In genomic region chr17:55957168-55957567, GRCm38 (mm10) we compare ENCODE assay signal across 8 mouse cellular contexts. TPM values are rescaled to one million over a fixed set of nuclear protein-coding genes. Genes with fewer than 3 reads are reported as not detected.
A peak's percentile ranks its signal among the peaks of the same experiment; 100 is the strongest.
DNase-seq lines count a peak whose midpoint lies in the region; ATAC-seq and TF ChIP-seq lines count a peak whose summit lies in the region.

No protein-coding gene starts in this region.

- no peak for TF ChIP-seq EP300 in liver, postnatal 0 days (IDR thresholded peaks at IDR 0.05; ENCODE audit: low read depth)

- peaks cover 4% of the 10 kb centered on the region; the same call in 1 of the 2 replicates for H3K27me3 ChIP-seq in kidney, embryonic 16.5 days (ENCODE audit: insufficient read depth, low read length)
- no peaks in the 10 kb centered on the region for H3K27me3 ChIP-seq in liver, postnatal 0 days (ENCODE audit: insufficient read depth, low read length)
- H3K27me3 ChIP-seq in neural tube, embryonic 14.5 days (ENCODE audit: control insufficient read depth, insufficient read depth, low read length), result no peaks in the 10 kb centered on the region

- H3K4me1 ChIP-seq in kidney, embryonic 16.5 days (ENCODE audit: insufficient read depth, low read length), result peaks cover 20% of the 10 kb centered on the region
- H3K4me1 ChIP-seq in liver, postnatal 0 days (ENCODE audit: insufficient read depth), result peaks cover 23% of the 10 kb centered on the region
- H3K4me1 ChIP-seq in neural tube, embryonic 14.5 days (ENCODE audit: control insufficient read depth, insufficient read depth, low read length), result peaks cover 14% of the 10 kb centered on the region

- H3K36me3 ChIP-seq in kidney, embryonic 16.5 days (ENCODE audit: insufficient read depth, low read length), result peaks cover 8% of the 10 kb centered on the region
- peaks cover 10% of the 10 kb centered on the region for H3K36me3 ChIP-seq in liver, postnatal 0 days (replicated peaks; ENCODE audit: insufficient read depth, low read length)
- H3K36me3 ChIP-seq in neural tube, embryonic 14.5 days (ENCODE audit: control insufficient read depth, insufficient read depth, low read length), result peaks cover 5% of the 10 kb centered on the region; the same call in 1 of the 2 replicates

- no peak overlapping the region for H3K4me3 ChIP-seq in kidney, embryonic 16.5 days (ENCODE audit: low read length)
- no peak overlapping the region for H3K4me3 ChIP-seq in liver, postnatal 0 days (ENCODE audit: low read depth, low read length)
- H3K4me3 ChIP-seq in neural tube, embryonic 14.5 days (ENCODE audit: low read depth, low read length), result no peak overlapping the region

- peak overlapping the region; percentile 54 for H3K4me2 ChIP-seq in kidney, embryonic 16.5 days (replicated peaks; ENCODE audit: low read depth, low read length)
- no peak overlapping the region for H3K4me2 ChIP-seq in liver, postnatal 0 days (ENCODE audit: low read depth, low read length)
- H3K4me2 ChIP-seq in neural tube, embryonic 14.5 days (ENCODE audit: low read depth, low read length), result no peak overlapping the region; the same call in 1 of the 2 replicates

- peak; percentile 63 for DNase-seq in 3134 (ENCODE audit: extremely low read depth, insufficient read length, low spot score)
- peak; percentile 51 for DNase-seq in Muller cell, postnatal 12 days (ENCODE audit: inconsistent ontology term)
- DNase-seq in cerebellum, postnatal 4 days (ENCODE audit: low spot score in 2 of 2), result peak; percentile 55 to 74
- DNase-seq in gastrocnemius, postnatal 4 days (ENCODE audit: low spot score in 2 of 2), result peak; percentile 50 to 75
- peak; percentile 82 for DNase-seq in liver, postnatal 0 days
- DNase-seq in thymus, postnatal 0 days (ENCODE audit: low spot score), result peak; percentile 72

- 13% methylated on average over 9 of the region's 9 CpGs for WGBS in kidney, embryonic 16.5 days
- 21% methylated on average over 9 of the region's 9 CpGs for WGBS in liver, postnatal 0 days (ENCODE audit: insufficient replicate concordance)
- WGBS in neural tube, embryonic 14.5 days, result 14% methylated on average over 9 of the region's 9 CpGs

- no peak overlapping the region for H3K27ac ChIP-seq in kidney, embryonic 16.5 days (ENCODE audit: low read length)
- no peak overlapping the region for H3K27ac ChIP-seq in liver, postnatal 0 days (ENCODE audit: low read depth)
- H3K27ac ChIP-seq in neural tube, embryonic 14.5 days (ENCODE audit: low read depth, low read length), result peak overlapping the region; percentile 35; the same call in 1 of the 2 replicates

- no peaks in the 10 kb centered on the region for H3K9me3 ChIP-seq in kidney, embryonic 16.5 days (ENCODE audit: low read length)
- no peaks in the 10 kb centered on the region for H3K9me3 ChIP-seq in liver, postnatal 0 days (ENCODE audit: low read length)
- no peaks in the 10 kb centered on the region for H3K9me3 ChIP-seq in neural tube, embryonic 14.5 days (ENCODE audit: control insufficient read depth, low read length)

- ATAC-seq in kidney, embryonic 16.5 days (ENCODE audit: low FRiP score, low TSS enrichment), result no peak
- ATAC-seq in liver, postnatal 0 days, result no peak
- peak; percentile 35; the same call in 1 of the 2 replicates for ATAC-seq in neural tube, embryonic 14.5 days (ENCODE audit: low read depth)

- peak; percentile 87 for TF ChIP-seq CTCF in liver, postnatal 0 days (IDR thresholded peaks at IDR 0.05; ENCODE audit: low read depth)

- 0 out of 2 replicates have a peak overlapping the region, but pooled peaks have one; percentile 7 for H3K9ac ChIP-seq in kidney, embryonic 16.5 days (replicated peaks; ENCODE audit: low read length)
- no peak overlapping the region for H3K9ac ChIP-seq in liver, postnatal 0 days (replicated peaks)
- H3K9ac ChIP-seq in neural tube, embryonic 14.5 days (replicated peaks; ENCODE audit: low read depth, low read length), result no peak overlapping the region

RNA-seq across cellular contexts. Expression of gene Yju2, which starts 1.7 kb away (rescaled TPM):
- total RNA-seq in gastrocnemius, postnatal 4 days (2021), result 10 to 100 TPM; 15.3 to 15.9 TPM
- polyA plus RNA-seq in kidney, embryonic 16.5 days (2015; fragmentation: Nextera tagmentation; extraction: Ambion mirVana), result 29.8 and 34.7 TPM in 2 replicates
- polyA plus RNA-seq in liver, postnatal 0 days (2015; fragmentation: Nextera tagmentation; extraction: Ambion mirVana), result 6.3 and 7.1 TPM in 2 replicates
- 17.9 and 18.0 TPM in 2 replicates for polyA plus RNA-seq in neural tube, embryonic 14.5 days (2014; fragmentation: Nextera tagmentation; extraction: Ambion mirVana)
- 32.0 and 32.1 TPM in 2 replicates for polyA plus RNA-seq in thymus, postnatal 0 days (2015; fragmentation: Nextera tagmentation; extraction: Ambion mirVana)

RNA-seq across cellular contexts. Expression of gene Ebi3, which starts 4.7 kb away (rescaled TPM):
- 1 to 10 TPM; 1.9 to 2.0 TPM for total RNA-seq in gastrocnemius, postnatal 4 days (2021)
- 2.1 and 2.6 TPM in 2 replicates for polyA plus RNA-seq in kidney, embryonic 16.5 days (2015; fragmentation: Nextera tagmentation; extraction: Ambion mirVana)
- polyA plus RNA-seq in liver, postnatal 0 days (2015; fragmentation: Nextera tagmentation; extraction: Ambion mirVana), result 10.0 and 10.5 TPM in 2 replicates
- 6.7 and 7.1 TPM in 2 replicates for polyA plus RNA-seq in neural tube, embryonic 14.5 days (2014; fragmentation: Nextera tagmentation; extraction: Ambion mirVana)
- 5.2 and 6.1 TPM in 2 replicates for polyA plus RNA-seq in thymus, postnatal 0 days (2015; fragmentation: Nextera tagmentation; extraction: Ambion mirVana)

RNA-seq across cellular contexts. Expression of gene Zfp119b, which starts 7.9 kb away (rescaled TPM):
- total RNA-seq in gastrocnemius, postnatal 4 days (2021), result 1 to 10 TPM; 3.8 to 4.0 TPM
- polyA plus RNA-seq in kidney, embryonic 16.5 days (2015; fragmentation: Nextera tagmentation; extraction: Ambion mirVana), result 6.3 and 7.8 TPM in 2 replicates
- polyA plus RNA-seq in liver, postnatal 0 days (2015; fragmentation: Nextera tagmentation; extraction: Ambion mirVana), result 3.8 and 4.4 TPM in 2 replicates
- polyA plus RNA-seq in neural tube, embryonic 14.5 days (2014; fragmentation: Nextera tagmentation; extraction: Ambion mirVana), result 9.8 and 10.5 TPM in 2 replicates
- 5.6 and 6.0 TPM in 2 replicates for polyA plus RNA-seq in thymus, postnatal 0 days (2015; fragmentation: Nextera tagmentation; extraction: Ambion mirVana)

RNA-seq across cellular contexts. Expression of gene Shd, which starts 13.1 kb away (rescaled TPM):
- total RNA-seq in gastrocnemius, postnatal 4 days (2021), result 1 to 10 TPM; 1.8 to 1.9 TPM
- polyA plus RNA-seq in kidney, embryonic 16.5 days (2015; fragmentation: Nextera tagmentation; extraction: Ambion mirVana), result 41.6 and 46.0 TPM in 2 replicates
- 0.26 and 0.34 TPM in 2 replicates for polyA plus RNA-seq in liver, postnatal 0 days (2015; fragmentation: Nextera tagmentation; extraction: Ambion mirVana)
- 158 and 218 TPM in 2 replicates for polyA plus RNA-seq in neural tube, embryonic 14.5 days (2014; fragmentation: Nextera tagmentation; extraction: Ambion mirVana)
- 0.80 and 1.6 TPM in 2 replicates for polyA plus RNA-seq in thymus, postnatal 0 days (2015; fragmentation: Nextera tagmentation; extraction: Ambion mirVana)

RNA-seq across cellular contexts. Expression of gene Fsd1, which starts 29.1 kb away (rescaled TPM):
- total RNA-seq in gastrocnemius, postnatal 4 days (2021), result under 1 TPM in 1 of 2 experiments, not detected in 1; 0.32 TPM
- polyA plus RNA-seq in kidney, embryonic 16.5 days (2015; fragmentation: Nextera tagmentation; extraction: Ambion mirVana), result 21.6 TPM in 2 replicates
- polyA plus RNA-seq in liver, postnatal 0 days (2015; fragmentation: Nextera tagmentation; extraction: Ambion mirVana), result not detected in 2 replicates
- polyA plus RNA-seq in neural tube, embryonic 14.5 days (2014; fragmentation: Nextera tagmentation; extraction: Ambion mirVana), result 155 and 188 TPM in 2 replicates
- 1.9 and 2.7 TPM in 2 replicates for polyA plus RNA-seq in thymus, postnatal 0 days (2015; fragmentation: Nextera tagmentation; extraction: Ambion mirVana)
